ENCODE assay signal across 24 mouse cellular contexts in the genomic region with DNA sequence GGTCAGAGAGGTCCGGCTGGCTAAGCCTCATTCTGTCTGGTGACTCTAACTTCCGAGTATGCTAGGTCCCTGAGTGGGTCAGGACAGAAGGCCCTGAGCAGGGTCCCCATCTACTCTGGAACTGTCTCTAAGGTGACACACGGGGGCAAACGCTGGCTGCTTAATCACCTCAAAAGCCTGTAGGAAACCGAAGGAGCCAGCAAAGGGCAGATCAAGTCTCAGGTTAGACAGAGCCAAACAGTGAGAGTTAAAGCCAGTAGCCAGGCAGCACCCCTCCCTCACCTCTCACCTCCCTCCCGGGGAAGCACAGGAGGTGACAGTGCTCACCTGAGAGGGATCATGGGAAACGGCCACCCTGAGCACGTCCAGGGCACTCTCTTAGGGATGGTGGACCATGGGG. TPM values are rescaled to one million over a fixed set of nuclear protein-coding genes. Genes with fewer than 3 reads are reported as not detected.
DNase-seq lines count a peak whose midpoint lies in the region; ATAC-seq and TF ChIP-seq lines count a peak whose summit lies in the region.
"Had no signal": no experiment of that assay in that cellular context is flagged by ENCODE, and none has a peak within 500 bp of the region (broad histone marks: within the 10 kb centered on the region; RNA-seq: fewer than 3 reads in every experiment).

No protein-coding gene starts in this region.

- ATAC-seq in lung, postnatal 0 days: no peak
- ATAC-seq in intestine, embryonic 16.5 days: no peak
- ATAC-seq: activated CD4-positive, CD25-positive, alpha-beta regulatory T cell, adult 4 months had no signal

- no peaks in the 10 kb centered on the region for H3K36me3 ChIP-seq in lung, postnatal 0 days (ENCODE audit: insufficient read depth, low read length)
- H3K36me3 ChIP-seq in intestine, embryonic 16.5 days (ENCODE audit: control insufficient read depth, insufficient read depth, low read length): peaks cover 6% of the 10 kb centered on the region; the same call in 1 of the 2 replicates

- DNase-seq in cerebellum, postnatal 10 days: peak; percentile 57 to 60
- no peak for DNase-seq in cerebellum, postnatal 36 days
- peak; percentile 41 for DNase-seq in heart, postnatal 4 days
- DNase-seq in heart, postnatal 25 days (ENCODE audit: low spot score): no peak
- peak; percentile 41 for DNase-seq in lung, postnatal 10 days
- no peak for DNase-seq in lung, postnatal 0 days (ENCODE audit: low spot score)
- DNase-seq in thymus, postnatal 36 days: peak; percentile 53 to 58
- DNase-seq: adrenal gland, postnatal 10 days; cerebellum, adult 2 months; kidney, adult 18-20 months; liver; midbrain, embryonic 14.5 days; right cerebral cortex, postnatal 14 days had no signal

- no peak overlapping the region for H3K4me2 ChIP-seq in lung, postnatal 0 days (replicated peaks; ENCODE audit: low read depth, low read length)
- H3K4me2 ChIP-seq in intestine, embryonic 16.5 days (ENCODE audit: low read depth, low read length): no peak overlapping the region
- H3K4me2 ChIP-seq: embryonic facial prominence, embryonic 12.5 days; hindbrain, embryonic 12.5 days; liver, embryonic 15.5 days had no signal

- H3K27ac ChIP-seq in lung, postnatal 0 days (ENCODE audit: low read length): no peak overlapping the region
- H3K27ac ChIP-seq in intestine, embryonic 16.5 days (ENCODE audit: low read length): no peak overlapping the region
- H3K27ac ChIP-seq: embryonic facial prominence, embryonic 12.5 days; heart, embryonic 10.5 days; hindbrain, embryonic 12.5 days; limb, embryonic 10.5 days; liver, embryonic 15.5 days; stomach, postnatal 0 days had no signal

- no peaks in the 10 kb centered on the region for H3K27me3 ChIP-seq in lung, postnatal 0 days (replicated peaks; ENCODE audit: insufficient read depth, low read length)
- no peaks in the 10 kb centered on the region for H3K27me3 ChIP-seq in intestine, embryonic 16.5 days (replicated peaks; ENCODE audit: control insufficient read depth, insufficient read depth, low read length)
- H3K27me3 ChIP-seq: embryonic facial prominence, embryonic 12.5 days; hindbrain, embryonic 12.5 days; liver, embryonic 15.5 days had no signal

- 85% methylated on average over 8 of the region's 8 CpGs for WGBS in lung, postnatal 0 days
- 81% methylated on average over 8 of the region's 8 CpGs for WGBS in intestine, embryonic 16.5 days

- H3K4me1 ChIP-seq in lung, postnatal 0 days (ENCODE audit: insufficient read depth, low read depth, low read length): no peaks in the 10 kb centered on the region; the same call in 1 of the 2 replicates
- no peaks in the 10 kb centered on the region for H3K4me1 ChIP-seq in intestine, embryonic 16.5 days (ENCODE audit: control insufficient read depth, insufficient read depth, low read length)
- H3K4me1 ChIP-seq: embryonic facial prominence, embryonic 12.5 days; hindbrain, embryonic 12.5 days; liver, embryonic 15.5 days had no signal

- intact Hi-C loops in heart, postnatal 25 days (cut with DNase I): loop anchor here (2.0 kb wide), 1 partner anchor 17 kb away; no protein-coding TSS in a partner anchor

- TF ChIP-seq CTCF in lung, postnatal 0 days (IDR thresholded peaks at IDR 0.05): no peak

- no peaks in the 10 kb centered on the region for H3K9me3 ChIP-seq in lung, postnatal 0 days (ENCODE audit: low read length)
- H3K9me3 ChIP-seq in intestine, embryonic 16.5 days (ENCODE audit: control insufficient read depth, low read length): no peaks in the 10 kb centered on the region
- H3K9me3 ChIP-seq: embryonic facial prominence, embryonic 12.5 days; heart, embryonic 10.5 days; hindbrain, embryonic 12.5 days; limb, embryonic 10.5 days; liver, embryonic 15.5 days had no signal

- H3K4me3 ChIP-seq in lung, postnatal 0 days (ENCODE audit: low read depth, low read length): no peak overlapping the region
- no peak overlapping the region for H3K4me3 ChIP-seq in intestine, embryonic 16.5 days (ENCODE audit: low read length)
- H3K4me3 ChIP-seq: embryonic facial prominence, embryonic 12.5 days; heart, embryonic 10.5 days; hindbrain, embryonic 12.5 days; limb, embryonic 10.5 days; liver, embryonic 15.5 days had no signal

- no peak for TF ChIP-seq EP300 in lung, postnatal 0 days (IDR thresholded peaks at IDR 0.05)

- H3K9ac ChIP-seq in lung, postnatal 0 days (replicated peaks; ENCODE audit: low read depth): no peak overlapping the region
- H3K9ac ChIP-seq in intestine, embryonic 16.5 days (ENCODE audit: low read depth, low read length): no peak overlapping the region
- H3K9ac ChIP-seq: hindbrain, embryonic 12.5 days; liver, embryonic 15.5 days had no signal

RNA-seq across cellular contexts. Expression of a gene that starts 18.4 kb away (rescaled TPM):
- total RNA-seq in heart, postnatal 4 days (2021): 1 to 10 TPM; 1.3 to 2.0 TPM
- total RNA-seq in heart, postnatal 25 days (2021): 1 to 10 TPM in 1 of 2 experiments, under 1 TPM in 1; 0.78 to 2.4 TPM
- polyA plus RNA-seq in lung, postnatal 0 days (2015; fragmentation: Nextera tagmentation; extraction: Ambion mirVana): 1.4 and 2.7 TPM in 2 replicates
- polyA plus RNA-seq in intestine, embryonic 16.5 days (2015; fragmentation: Nextera tagmentation; extraction: Ambion mirVana): 13.6 and 17.9 TPM in 2 replicates
- total RNA-seq: megakaryocyte-erythroid progenitor cell, adult 5-6 weeks had no signal

RNA-seq across cellular contexts. Expression of a gene that starts 24.5 kb away (rescaled TPM):
- total RNA-seq in heart, postnatal 4 days (2021): 1 to 10 TPM; 8.4 to 9.6 TPM
- 1 to 10 TPM; 9.6 to 9.9 TPM for total RNA-seq in heart, postnatal 25 days (2021)
- polyA plus RNA-seq in lung, postnatal 0 days (2015; fragmentation: Nextera tagmentation; extraction: Ambion mirVana): 11.8 and 13.7 TPM in 2 replicates
- polyA plus RNA-seq in intestine, embryonic 16.5 days (2015; fragmentation: Nextera tagmentation; extraction: Ambion mirVana): 27.1 and 28.3 TPM in 2 replicates

RNA-seq across cellular contexts. Expression of a gene that starts 42.7 kb away (rescaled TPM):
- total RNA-seq in heart, postnatal 4 days (2021): 10 to 100 TPM in 1 of 2 experiments, 1 to 10 TPM in 1; 9.8 to 10.2 TPM
- 1 to 10 TPM; 8.1 to 8.3 TPM for total RNA-seq in heart, postnatal 25 days (2021)
- polyA plus RNA-seq in lung, postnatal 0 days (2015; fragmentation: Nextera tagmentation; extraction: Ambion mirVana): 10.6 and 10.8 TPM in 2 replicates
- polyA plus RNA-seq in intestine, embryonic 16.5 days (2015; fragmentation: Nextera tagmentation; extraction: Ambion mirVana): 6.0 and 7.1 TPM in 2 replicates

RNA-seq across cellular contexts. Expression of a gene that starts 49.2 kb away (rescaled TPM):
- total RNA-seq in heart, postnatal 4 days (2021): under 1 TPM; 0.23 to 0.31 TPM
- total RNA-seq in heart, postnatal 25 days (2021): under 1 TPM; 0.23 to 0.39 TPM
- polyA plus RNA-seq in lung, postnatal 0 days (2015; fragmentation: Nextera tagmentation; extraction: Ambion mirVana): 0.07 and 0.13 TPM in 2 replicates
- polyA plus RNA-seq in intestine, embryonic 16.5 days (2015; fragmentation: Nextera tagmentation; extraction: Ambion mirVana): 0.07 TPM in 1 of 2 replicates, not detected in the other
- total RNA-seq: megakaryocyte-erythroid progenitor cell, adult 5-6 weeks had no signal
- polyA plus RNA-seq: activated CD4-positive, CD25-positive, alpha-beta regulatory T cell, adult 4 months; forebrain, embryonic 11.5 days; limb, embryonic 10.5 days; liver, embryonic 15.5 days; neural tube, embryonic 11.5 days had no signal

Comparison
In these comparisons a context has a peak if more than half of its experiments do, and no peak if none do; other contexts are left out.
1. DNase-seq: peak in cerebellum, postnatal 10 days (2 of 2), heart, postnatal 4 days (single experiment), lung, postnatal 10 days (single experiment) and thymus, postnatal 36 days (2 of 2); none in cerebellum, postnatal 36 days (0 of 2), heart, postnatal 25 days (single experiment) and lung, postnatal 0 days (single experiment).